Mouse (Mus musculus): ENCODE measurements around the gene Rp9. TPM values are rescaled to one million over a fixed set of nuclear protein-coding genes. Genes with fewer than 3 reads are reported as not detected.
"Not testable (repeated sequence)": the region's sequence is repeated elsewhere in the genome, so short reads cannot be mapped to it uniquely, and the experiment has no call there.

The Rp9 gene
- polyA plus RNA-seq, 1 experiment = 52.0 TPM

DNA sequence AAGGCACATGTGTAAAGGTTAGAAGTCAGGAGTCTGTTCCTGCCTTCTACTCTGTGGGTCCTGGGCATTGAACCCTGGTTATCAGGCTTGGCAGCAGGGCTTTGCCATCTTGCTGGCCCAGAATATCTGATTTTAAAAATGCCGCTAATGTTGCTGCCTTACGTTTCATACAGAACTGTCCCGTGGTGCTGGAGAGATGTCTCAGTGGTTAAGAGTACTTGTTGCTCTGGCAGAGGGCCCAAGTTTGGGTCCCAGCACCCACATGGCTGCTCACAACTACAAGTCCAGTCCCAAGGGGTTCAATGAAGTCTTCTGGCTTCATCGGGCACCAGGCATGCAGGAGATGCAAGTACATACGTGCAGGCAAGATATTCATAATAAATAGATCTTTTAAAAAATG, 3.3 kb downstream of the Rp9 start:
- H3K79me2 ChIP-seq (ENCODE audit: control insufficient read depth, insufficient read depth) = peaks cover 13% of the 10 kb centered on the region
- H3K36me3 ChIP-seq (ENCODE audit: control insufficient read depth, insufficient read depth) = no peaks in the 10 kb centered on the region
- H3K27me3 ChIP-seq (ENCODE audit: control insufficient read depth, insufficient read depth, insufficient read length) = no peaks in the 10 kb centered on the region
- H3ac ChIP-seq (ENCODE audit: control insufficient read depth, insufficient read length) = no peak overlapping the region
- TF ChIP-seq REST (IDR thresholded peaks at IDR 0.05; ENCODE audit: insufficient read depth, insufficient read length) (no peak), POLR2AphosphoS2 (IDR thresholded peaks at IDR 0.05; ENCODE audit: insufficient read length, low read depth) (no peak), TCF12 (IDR thresholded peaks at IDR 0.05; ENCODE audit: insufficient read depth, poor library complexity, severe bottlenecking) (no peak), MYOG (IDR thresholded peaks at IDR 0.05; ENCODE audit: control insufficient read depth in 1 of 3, insufficient read depth in 1 of 3, insufficient read length in 2 of 3, low read depth in 2 of 3) (no peak), MYOD1 (IDR thresholded peaks at IDR 0.05; ENCODE audit: control insufficient read depth in 1 of 3, insufficient read length in 2 of 3, low read depth in 2 of 3) (no peak), E2F4 (IDR thresholded peaks at IDR 0.05; ENCODE audit: insufficient read depth) (no peak), USF1 (IDR thresholded peaks at IDR 0.05; ENCODE audit: low read depth) (no peak), POLR2A (IDR thresholded peaks at IDR 0.05; ENCODE audit: insufficient read length, low read depth) (no peak), TCF3 (IDR thresholded peaks at IDR 0.05; ENCODE audit: insufficient read length, low read depth) (no peak), CEBPB (IDR thresholded peaks at IDR 0.05; ENCODE audit: insufficient read depth, poor library complexity, severe bottlenecking) (no peak), SRF (IDR thresholded peaks at IDR 0.05; ENCODE audit: control insufficient read depth, insufficient read length, low read depth) (no peak), MAX (IDR thresholded peaks at IDR 0.05; ENCODE audit: low read depth) (no peak)
- H3K4me2 ChIP-seq (ENCODE audit: low read depth) = no peak overlapping the region
- H3K4me3 ChIP-seq = no peak overlapping the region

GRCm38 (mm10) chr9:22461946-22462345, 7.6 kb downstream of the Rp9 start:
- TF ChIP-seq MYOG (IDR thresholded peaks at IDR 0.05; ENCODE audit: control insufficient read depth in 1 of 3, insufficient read depth in 1 of 3, insufficient read length in 2 of 3, low read depth in 2 of 3) = no peak
- TF ChIP-seq SRF (IDR thresholded peaks at IDR 0.05; ENCODE audit: control insufficient read depth, insufficient read length, low read depth) = no peak
- TF ChIP-seq MYOD1 (IDR thresholded peaks at IDR 0.05; ENCODE audit: control insufficient read depth in 1 of 3, insufficient read length in 2 of 3, low read depth in 2 of 3) = no peak
- TF ChIP-seq POLR2AphosphoS2 (IDR thresholded peaks at IDR 0.05; ENCODE audit: insufficient read length, low read depth) = no peak
- TF ChIP-seq POLR2A (IDR thresholded peaks at IDR 0.05; ENCODE audit: insufficient read length, low read depth) = no peak
- TF ChIP-seq USF1 (IDR thresholded peaks at IDR 0.05; ENCODE audit: low read depth) = no peak
- no peak for TF ChIP-seq TCF3 (IDR thresholded peaks at IDR 0.05; ENCODE audit: insufficient read length, low read depth)
- TF ChIP-seq E2F4 (IDR thresholded peaks at IDR 0.05; ENCODE audit: insufficient read depth) = no peak
- no peak for TF ChIP-seq REST (IDR thresholded peaks at IDR 0.05; ENCODE audit: insufficient read depth, insufficient read length)
- no peak overlapping the region for H3K4me2 ChIP-seq (ENCODE audit: low read depth)
- no peaks in the 10 kb centered on the region for H3K27me3 ChIP-seq (ENCODE audit: control insufficient read depth, insufficient read depth, insufficient read length)
- no peak overlapping the region for H3ac ChIP-seq (ENCODE audit: control insufficient read depth, insufficient read length)
- H3K79me2 ChIP-seq (ENCODE audit: control insufficient read depth, insufficient read depth) = peaks cover 6% of the 10 kb centered on the region
- no peak overlapping the region for H3K4me3 ChIP-seq
- no peaks in the 10 kb centered on the region for H3K36me3 ChIP-seq (ENCODE audit: control insufficient read depth, insufficient read depth)

- no peaks in the 10 kb centered on the region for H3K79me2 ChIP-seq (ENCODE audit: control insufficient read depth, insufficient read depth)
- TF ChIP-seq TCF12 (IDR thresholded peaks at IDR 0.05; ENCODE audit: insufficient read depth, poor library complexity, severe bottlenecking) (no peak), POLR2AphosphoS2 (IDR thresholded peaks at IDR 0.05; ENCODE audit: insufficient read length, low read depth) (no peak), SRF (IDR thresholded peaks at IDR 0.05; ENCODE audit: control insufficient read depth, insufficient read length, low read depth) (no peak)
- no peaks in the 10 kb centered on the region for H3K27me3 ChIP-seq (ENCODE audit: control insufficient read depth, insufficient read depth, insufficient read length)
- H3ac ChIP-seq (ENCODE audit: control insufficient read depth, insufficient read length) = no peak overlapping the region
- peaks cover 15% of the 10 kb centered on the region for H3K36me3 ChIP-seq (ENCODE audit: control insufficient read depth, insufficient read depth)
- no peak overlapping the region for H3K4me3 ChIP-seq
- H3K4me2 ChIP-seq (ENCODE audit: low read depth) = no peak overlapping the region
Observed at GRCm38 (mm10) chr9:22457142-22457835, 12.3 kb downstream of the Rp9 start.

- H3ac ChIP-seq (ENCODE audit: control insufficient read depth, insufficient read length) = no peak overlapping the region
- no peak overlapping the region for H3K4me2 ChIP-seq (ENCODE audit: low read depth)
- no peaks in the 10 kb centered on the region for H3K27me3 ChIP-seq (ENCODE audit: control insufficient read depth, insufficient read depth, insufficient read length)
- TF ChIP-seq MAX (IDR thresholded peaks at IDR 0.05; ENCODE audit: low read depth) (no peak), POLR2A (IDR thresholded peaks at IDR 0.05; ENCODE audit: insufficient read length, low read depth) (no peak), TCF3 (IDR thresholded peaks at IDR 0.05; ENCODE audit: insufficient read length, low read depth) (no peak), MYOG (IDR thresholded peaks at IDR 0.05; ENCODE audit: control insufficient read depth in 1 of 3, insufficient read depth in 1 of 3, insufficient read length in 2 of 3, low read depth in 2 of 3) (no peak), USF1 (IDR thresholded peaks at IDR 0.05; ENCODE audit: low read depth) (no peak), SRF (IDR thresholded peaks at IDR 0.05; ENCODE audit: control insufficient read depth, insufficient read length, low read depth) (no peak), CEBPB (IDR thresholded peaks at IDR 0.05; ENCODE audit: insufficient read depth, poor library complexity, severe bottlenecking) (no peak)
- H3K79me2 ChIP-seq (ENCODE audit: control insufficient read depth, insufficient read depth) = no peaks in the 10 kb centered on the region
- H3K36me3 ChIP-seq (ENCODE audit: control insufficient read depth, insufficient read depth) = peaks cover 15% of the 10 kb centered on the region
- no peak overlapping the region for H3K4me3 ChIP-seq
Observed at GRCm38 (mm10) chr9:22455041-22455440, 14.5 kb downstream of the Rp9 start.

DNA sequence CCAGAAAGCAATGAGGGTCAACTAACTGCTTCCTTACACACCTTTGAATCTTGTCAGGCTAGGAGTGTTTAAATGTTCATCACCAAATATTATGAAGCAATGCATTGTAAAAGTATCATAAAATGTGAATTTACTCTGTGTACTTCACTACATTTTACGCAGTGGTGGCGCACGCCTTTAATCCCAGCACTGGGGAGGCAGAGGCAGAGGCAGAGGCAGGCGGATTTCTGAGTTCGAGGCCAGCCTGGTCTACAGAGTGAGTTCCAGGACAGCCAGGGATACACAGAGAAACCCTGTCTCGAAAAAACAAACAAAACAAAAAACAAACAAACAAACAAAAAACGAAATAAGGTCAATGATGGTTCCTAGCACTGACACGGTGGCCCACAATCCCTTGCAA, 15.6 kb downstream of the Rp9 start, which contains the start of gene Gm17545:
Gene Gm17545 (plus strand): TSS at position 301 of the 400 bp plus-strand sequence.
- H3K79me2 ChIP-seq (ENCODE audit: control insufficient read depth, insufficient read depth); H3K4me2 ChIP-seq (ENCODE audit: low read depth); H3ac ChIP-seq (ENCODE audit: control insufficient read depth, insufficient read length); H3K4me3 ChIP-seq; H3K27me3 ChIP-seq (ENCODE audit: control insufficient read depth, insufficient read depth, insufficient read length): not testable (repeated sequence)
- peaks cover 15% of the 10 kb centered on the region for H3K36me3 ChIP-seq (ENCODE audit: control insufficient read depth, insufficient read depth)
